Mouse (Mus musculus) limb, embryonic 14.5 days (tissue): ENCODE data around the gene Rims3. TPM values are rescaled to one million over a fixed set of nuclear protein-coding genes. Genes with fewer than 3 reads are reported as not detected.

Source experiments
- ATAC-seq: fragments of 200-750 bp; cut with Nextera tagmentation; 2 replicates; pipeline ENCODE4 v1.8.0; 2017; ENCODE audit warnings: low read depth, moderate number of reproducible peaks, moderate TSS enrichment; ENCODE audit not compliant: low FRiP score
- DNase-seq: peaks from one replicate; pipeline ENCODE4 v3.0.0-alpha.2; 2015; ENCODE audit warnings: low spot score
- H3K27ac ChIP-seq: fragments of 300-500 bp; sonication (generic); replicated peaks from 2 replicates; pipeline ENCODE4 v1.5.1; 2014; ENCODE audit warnings: low read depth, mild to moderate bottlenecking, low read length, moderate library complexity, mixed read lengths
- H3K27me3 ChIP-seq: fragments of 300-500 bp; sonication (generic); 2 replicates; pipeline ENCODE4 v1.6.1; 2014; ENCODE audit warnings: low read length, mixed read lengths; ENCODE audit not compliant: control insufficient read depth, insufficient read depth
- H3K36me3 ChIP-seq: fragments of 300-500 bp; sonication (generic); 2 replicates; pipeline ENCODE4 v1.6.1; 2014; ENCODE audit warnings: mild to moderate bottlenecking, low read length, moderate library complexity, mixed read lengths; ENCODE audit not compliant: control insufficient read depth, insufficient read depth
- H3K4me1 ChIP-seq: fragments of 300-500 bp; sonication (generic); 2 replicates; pipeline ENCODE4 v1.6.1; 2014; ENCODE audit warnings: antibody characterized with exemption, low read length, mixed read lengths; ENCODE audit not compliant: control insufficient read depth, insufficient read depth
- H3K4me2 ChIP-seq: fragments of 300-500 bp; sonication (generic); replicated peaks from 2 replicates; pipeline ENCODE4 v1.6.1; 2014; ENCODE audit warnings: low read depth, mild to moderate bottlenecking, low read length, moderate library complexity; ENCODE audit not compliant: severe bottlenecking
- H3K4me3 ChIP-seq: fragments of 300-500 bp; sonication (generic); replicated peaks from 2 replicates; pipeline ENCODE4 v1.5.1; 2014; ENCODE audit warnings: low read length
- H3K9ac ChIP-seq: fragments of 300-500 bp; sonication (generic); 2 replicates; pipeline ENCODE4 v1.6.1; 2014; ENCODE audit warnings: mild to moderate bottlenecking, low read depth, low read length, moderate library complexity; ENCODE audit not compliant: severe bottlenecking
- H3K9me3 ChIP-seq: fragments of 300-500 bp; sonication (generic); 2 replicates; pipeline ENCODE4 v1.6.1; 2016; ENCODE audit warnings: low read length; ENCODE audit not compliant: control insufficient read depth
- POLR2A ChIP-seq: fragments of 200-500 bp; IDR thresholded peaks from 2 replicates; pipeline ENCODE4 v1.8.0; 2012; ENCODE audit warnings: inconsistent platforms, mild to moderate bottlenecking, moderate library complexity, borderline replicate concordance; ENCODE audit not compliant: insufficient read depth, insufficient read length; ENCODE audit errors: extremely low read depth
- WGBS: fragments of 180-500 bp; shearing (Covaris S2); extraction: QIAGEN DNeasy Blood & Tissue Kit; methylation state at CpG from one replicate; pipeline ENCODE4 v1.1.7; 2014; 5-methylcytosine and 5-hydroxymethylcytosine counted together
- polyA plus RNA-seq, 2 experiments: library from polyadenylated mRNA; depleted of rRNA in 1 of 2; stranded (reverse) in 1 of 2; unstranded in 1 of 2; fragments of >200 nt; fragmentation: Nextera tagmentation in 1 of 2; extraction: Ambion mirVana in 1 of 2; gene quantifications; 2 replicates each; pipeline versions ENCODE4 v1.2.1 to v1.2.3; 2012 to 2014

Gene Rims3
- polyA plus RNA-seq, 2 experiments, result 0.55 to 0.75 TPM

GRCm38 (mm10) chr4:120868246-120868645 lies 13.6 kb downstream of the Rims3 start:
- Histone ChIP-seq H3K4me1 (no peaks in the 10 kb centered on the region), H3K9ac (no peak overlapping the region), H3K27ac (no peak overlapping the region), H3K4me2 (no peak overlapping the region), H3K9me3 (no peaks in the 10 kb centered on the region), H3K4me3 (no peak overlapping the region), H3K27me3 (no peaks in the 10 kb centered on the region), H3K36me3 (no peaks in the 10 kb centered on the region)
- no peak for ATAC-seq
- DNase-seq, result no peak
- 74% methylated on average over 5 of the region's 5 CpGs for WGBS
- no peak for TF ChIP-seq POLR2A

GRCm38 (mm10) chr4:120868988-120869387 lies 14.4 kb downstream of the Rims3 start:
- ATAC-seq, result no peak
- H3K4me3 ChIP-seq, result no peak overlapping the region
- H3K9me3 ChIP-seq, result no peaks in the 10 kb centered on the region
- no peaks in the 10 kb centered on the region for H3K4me1 ChIP-seq
- DNase-seq, result no peak
- TF ChIP-seq POLR2A, result no peak
- no peak overlapping the region for H3K9ac ChIP-seq
- H3K27me3 ChIP-seq, result no peaks in the 10 kb centered on the region
- 67% methylated on average over 3 of the region's 3 CpGs for WGBS
- no peak overlapping the region for H3K4me2 ChIP-seq
- H3K36me3 ChIP-seq, result no peaks in the 10 kb centered on the region
- H3K27ac ChIP-seq, result no peak overlapping the region

GRCm38 (mm10) chr4:120870262-120870748 lies 15.7 kb downstream of the Rims3 start:
- H3K4me3 ChIP-seq, result no peak overlapping the region
- no peak overlapping the region for H3K4me2 ChIP-seq
- TF ChIP-seq POLR2A, result no peak
- WGBS, result 52% methylated on average over 7 of the region's 7 CpGs
- H3K9ac ChIP-seq, result no peak overlapping the region
- H3K9me3 ChIP-seq, result no peaks in the 10 kb centered on the region
- H3K27me3 ChIP-seq, result no peaks in the 10 kb centered on the region
- ATAC-seq, result no peak
- H3K27ac ChIP-seq, result no peak overlapping the region
- DNase-seq, result no peak
- H3K36me3 ChIP-seq, result no peaks in the 10 kb centered on the region
- H3K4me1 ChIP-seq, result no peaks in the 10 kb centered on the region

- H3K4me1 ChIP-seq, result peaks cover 2% of the 10 kb centered on the region; the same call in 1 of the 2 replicates
- H3K27ac ChIP-seq, result no peak overlapping the region
- no peaks in the 10 kb centered on the region for H3K36me3 ChIP-seq
- no peak overlapping the region for H3K4me2 ChIP-seq
- no peaks in the 10 kb centered on the region for H3K27me3 ChIP-seq
- DNase-seq (no peak), ATAC-seq (no peak)
- H3K9me3 ChIP-seq, result no peaks in the 10 kb centered on the region
- TF ChIP-seq POLR2A, result no peak
- no peak overlapping the region for H3K4me3 ChIP-seq
- H3K9ac ChIP-seq, result no peak overlapping the region
- WGBS, result 86% methylated on average over 3 of the region's 3 CpGs
Observed at GRCm38 (mm10) chr4:120875961-120876360, 21.3 kb downstream of the Rims3 start.

- Histone ChIP-seq H3K4me2 (no peak overlapping the region), H3K4me1 (peaks cover 2% of the 10 kb centered on the region; the same call in 1 of the 2 replicates), H3K9ac (no peak overlapping the region), H3K27me3 (no peaks in the 10 kb centered on the region), H3K36me3 (no peaks in the 10 kb centered on the region), H3K9me3 (no peaks in the 10 kb centered on the region), H3K4me3 (no peak overlapping the region), H3K27ac (no peak overlapping the region)
- no peak for ATAC-seq
- WGBS, result 52% methylated on average over 3 of the region's 3 CpGs
- no peak for TF ChIP-seq POLR2A
- DNase-seq, result no peak
Observed at GRCm38 (mm10) chr4:120878728-120879127, 24.1 kb downstream of the Rims3 start.

GRCm38 (mm10) chr4:120879386-120879785 lies 24.8 kb downstream of the Rims3 start:
- Histone ChIP-seq H3K36me3 (no peaks in the 10 kb centered on the region), H3K9ac (no peak overlapping the region), H3K9me3 (no peaks in the 10 kb centered on the region), H3K4me2 (no peak overlapping the region), H3K4me1 (peaks cover 2% of the 10 kb centered on the region; the same call in 1 of the 2 replicates), H3K4me3 (no peak overlapping the region), H3K27me3 (no peaks in the 10 kb centered on the region), H3K27ac (no peak overlapping the region)
- DNase-seq (no peak), ATAC-seq (no peak)
- 15% methylated on average over 4 of the region's 4 CpGs for WGBS
- no peak for TF ChIP-seq POLR2A
